Mouse (Mus musculus) Patski (cell line): Measurements from ENCODE around the gene Ttc1. TPM values are rescaled to one million over a fixed set of nuclear protein-coding genes. Genes with fewer than 3 reads are reported as not detected.
A peak's percentile ranks its signal among the peaks of the same experiment; 100 is the strongest.

ENCODE experiments used
- ATAC-seq: fragments of 100-300 bp; one replicate; pipeline ENCODE4 v1.8.0; 2021
- CTCF ChIA-PET: fragments of 350-600 bp; sonication (Branson Sonifier 250); formaldehyde crosslinking; loops from one replicate; lab custom pipeline; 2022; ENCODE audit warnings: inconsistent platforms; lab: Charles Lee
- POLR2A ChIA-PET: fragments of 350-600 bp; sonication (Branson Sonifier 250); formaldehyde crosslinking; loops from one replicate; lab custom pipeline; 2022; ENCODE audit warnings: antibody characterized with exemption, inconsistent platforms; lab: Charles Lee
- DNase-seq: peaks from one replicate; pipeline ENCODE4 v3.0.0-alpha.2; 2011; ENCODE audit warnings: low read depth, low spot score
- H3K27me3 ChIP-seq: fragments of 371-371 bp; one replicate; pipeline ENCODE4 v1.5.1; 2021
- CTCF ChIP-seq: fragments of 100-300 bp; IDR thresholded peaks from one replicate; pipeline ENCODE4 v1.5.1; 2021
- in situ Hi-C: fragments of 300-500 bp; cut with MboI; formaldehyde crosslinking; loops from 3 replicates; pipeline ENCODE4 v1.11.1; 2018; ENCODE audit warnings: low pct_unique_long_range_greater_than_20kb, mixed read lengths
- polyA plus RNA-seq: library from polyadenylated mRNA; unstranded; gene quantifications from one replicate; pipeline ENCODE4 v1.2.3, GENCODE M21; 2021

The Ttc1 gene
- polyA plus RNA-seq, 1 experiment from 2014 or later: 65.3 TPM

- DNase-seq (no peak), ATAC-seq (no peak)
- CTCF ChIA-PET: no interaction called here
- in situ Hi-C loops: no loop called here
- no peak for TF ChIP-seq CTCF
- POLR2A ChIA-PET: interaction anchor here (1.1 kb wide), 1 partner anchor 11 kb away, joined by 3 read pairs; no protein-coding TSS in a partner anchor
- no peaks in the 10 kb centered on the region for H3K27me3 ChIP-seq
Observed at GRCm38 (mm10) chr11:43708409-43708808, 39.4 kb downstream of the Ttc1 start.

- POLR2A ChIA-PET: interaction anchor here (0.5 kb wide), 1 partner anchor 21 kb away, joined by 3 read pairs; no protein-coding TSS in a partner anchor
- no peak for ATAC-seq
- no peak for DNase-seq
- in situ Hi-C loops: no loop called here
- no peaks in the 10 kb centered on the region for H3K27me3 ChIP-seq
- CTCF ChIA-PET: interaction anchor here (1.0 to 1.2 kb wide), 2 partner anchors 19 to 212 kb away, joined by 3 read pairs; no protein-coding TSS in a partner anchor
- TF ChIP-seq CTCF: no peak
Observed at GRCm38 (mm10) chr11:43705751-43706150, 42.1 kb downstream of the Ttc1 start.

- in situ Hi-C loops: no loop called here
Observed at GRCm38 (mm10) chr11:43703552-43703951, 44.3 kb downstream of the Ttc1 start.

DNA sequence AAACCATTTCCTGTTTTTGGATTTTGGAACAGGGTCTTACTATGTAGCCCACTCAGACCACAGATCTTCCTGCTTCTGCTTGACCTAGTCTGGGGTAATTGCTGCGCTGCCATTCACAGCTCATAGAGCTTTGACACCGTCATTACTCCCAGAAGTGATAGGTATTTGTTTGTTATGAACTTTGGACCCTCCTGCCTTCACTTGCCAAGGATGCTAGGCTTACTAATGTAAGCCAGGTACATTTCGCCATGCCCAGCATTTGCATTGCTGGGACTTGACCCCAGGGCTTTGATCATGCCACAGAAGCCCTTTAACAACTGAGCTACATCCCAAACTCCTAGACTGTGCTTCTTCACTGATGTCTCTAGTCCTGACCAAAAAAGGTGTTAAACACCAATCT lies 47.5 kb downstream of the Ttc1 start:
- ChIA-PET CTCF (interaction anchor here (2.4 to 4.2 kb wide), 3 partner anchors 10 to 14 kb away, joined by 11 to 21 read pairs (median 17); no protein-coding TSS in a partner anchor), POLR2A (no interaction called here)
- ATAC-seq (no peak), DNase-seq (no peak)
- TF ChIP-seq CTCF: no peak
- H3K27me3 ChIP-seq: no peaks in the 10 kb centered on the region
- in situ Hi-C loops: no loop called here

More at GRCm38 (mm10) chr11:43703552-43703951, 44.3 kb downstream of the Ttc1 start:
- DNase-seq (no peak), ATAC-seq (peak; percentile 57)
- ChIA-PET POLR2A (no interaction called here), CTCF (no interaction called here)
- no peak for TF ChIP-seq CTCF
- no peaks in the 10 kb centered on the region for H3K27me3 ChIP-seq

- TF ChIP-seq CTCF: no peak
- ChIA-PET CTCF (interaction anchor here (2.4 to 4.2 kb wide), 3 partner anchors 8 to 14 kb away, joined by 11 to 21 read pairs (median 17); no protein-coding TSS in a partner anchor), POLR2A (interaction anchor here (1.0 kb wide), 1 partner anchor 13 kb away, joined by 3 read pairs; no protein-coding TSS in a partner anchor)
- H3K27me3 ChIP-seq: no peaks in the 10 kb centered on the region
- ATAC-seq: no peak
- no peak for DNase-seq
- in situ Hi-C loops: no loop called here
Observed at GRCm38 (mm10) chr11:43698621-43699020, 49.2 kb downstream of the Ttc1 start.

- H3K27me3 ChIP-seq: no peaks in the 10 kb centered on the region
- no peak for TF ChIP-seq CTCF
- CTCF ChIA-PET: interaction anchor here (1.3 to 4.2 kb wide), 3 partner anchors 10 to 21 kb away, joined by 4 to 21 read pairs (median 17); no protein-coding TSS in a partner anchor
- in situ Hi-C loops: no loop called here
- no peak for DNase-seq
- ATAC-seq: no peak
- POLR2A ChIA-PET: interaction anchor here (0.9 to 1.7 kb wide), 2 partner anchors 9 to 11 kb away, joined by 3 to 5 read pairs; no protein-coding TSS in a partner anchor
Observed at GRCm38 (mm10) chr11:43696623-43697022, 51.2 kb downstream of the Ttc1 start.

DNA sequence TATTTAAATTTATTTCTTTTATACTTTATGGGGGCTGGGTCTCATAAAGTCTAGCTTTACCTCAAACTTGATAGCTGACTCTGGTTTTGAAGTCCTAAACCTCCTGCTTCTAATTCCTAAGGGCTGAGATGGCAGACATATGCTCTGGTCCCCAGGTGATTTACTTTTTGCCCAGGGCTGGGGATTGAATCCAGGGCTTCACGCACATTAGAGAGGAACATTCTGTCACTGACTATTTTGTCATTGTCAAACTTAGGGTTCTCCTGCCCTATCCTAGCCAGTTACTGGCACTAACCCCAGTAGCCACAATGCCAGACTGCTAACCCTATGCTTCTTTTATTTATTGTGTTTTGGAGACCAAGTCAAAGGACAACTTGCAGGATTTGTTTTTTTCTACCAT lies 59.0 kb downstream of the Ttc1 start:
- DNase-seq: no peak
- TF ChIP-seq CTCF: no peak
- H3K27me3 ChIP-seq: no peaks in the 10 kb centered on the region
- no peak for ATAC-seq
- ChIA-PET CTCF (no interaction called here), POLR2A (no interaction called here)
- in situ Hi-C loops: no loop called here

DNA sequence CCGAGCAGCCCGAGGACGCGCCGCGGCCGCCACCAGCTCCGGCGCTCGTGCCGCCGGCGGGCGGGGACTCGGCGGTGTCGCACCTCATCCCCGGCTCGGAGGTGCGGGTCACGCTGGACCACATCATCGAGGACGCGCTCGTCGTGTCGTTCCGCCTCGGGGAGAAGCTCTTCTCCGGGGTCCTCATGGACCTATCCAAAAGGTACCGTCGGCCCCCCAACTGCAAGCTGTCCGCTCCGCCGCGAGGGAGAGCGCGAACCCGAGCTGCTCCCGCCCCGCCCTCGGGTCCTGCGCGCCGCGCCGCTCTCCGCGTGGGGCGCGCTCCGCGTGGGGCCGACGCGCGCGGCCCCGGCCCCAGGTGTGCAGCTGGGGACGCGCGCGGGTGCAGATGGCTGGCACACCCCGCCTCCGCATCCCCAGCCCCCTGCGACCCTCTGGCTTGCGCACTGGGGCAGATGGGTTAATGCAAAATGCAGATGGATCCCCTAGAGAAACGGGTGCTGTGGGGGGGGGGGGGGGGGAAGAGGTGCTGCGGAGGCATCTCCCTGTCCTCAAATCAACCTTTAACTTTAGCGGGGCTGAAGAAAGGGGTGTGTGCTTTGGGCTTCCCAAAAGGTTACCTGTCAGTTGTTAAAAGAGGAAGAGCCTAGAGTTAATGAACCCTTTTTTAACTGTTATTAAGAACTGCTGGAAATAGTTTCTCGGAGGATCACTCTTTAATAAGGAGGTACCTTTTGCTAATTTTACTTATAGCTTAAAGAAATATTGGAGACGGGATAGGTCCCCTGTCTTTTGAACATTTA lies 65.2 kb downstream of the Ttc1 start:
- POLR2A ChIA-PET: interaction anchor here (0.7 to 1.1 kb wide), 3 partner anchors 39 to 72 kb away, joined by 3 read pairs; no protein-coding TSS in a partner anchor

DNA sequence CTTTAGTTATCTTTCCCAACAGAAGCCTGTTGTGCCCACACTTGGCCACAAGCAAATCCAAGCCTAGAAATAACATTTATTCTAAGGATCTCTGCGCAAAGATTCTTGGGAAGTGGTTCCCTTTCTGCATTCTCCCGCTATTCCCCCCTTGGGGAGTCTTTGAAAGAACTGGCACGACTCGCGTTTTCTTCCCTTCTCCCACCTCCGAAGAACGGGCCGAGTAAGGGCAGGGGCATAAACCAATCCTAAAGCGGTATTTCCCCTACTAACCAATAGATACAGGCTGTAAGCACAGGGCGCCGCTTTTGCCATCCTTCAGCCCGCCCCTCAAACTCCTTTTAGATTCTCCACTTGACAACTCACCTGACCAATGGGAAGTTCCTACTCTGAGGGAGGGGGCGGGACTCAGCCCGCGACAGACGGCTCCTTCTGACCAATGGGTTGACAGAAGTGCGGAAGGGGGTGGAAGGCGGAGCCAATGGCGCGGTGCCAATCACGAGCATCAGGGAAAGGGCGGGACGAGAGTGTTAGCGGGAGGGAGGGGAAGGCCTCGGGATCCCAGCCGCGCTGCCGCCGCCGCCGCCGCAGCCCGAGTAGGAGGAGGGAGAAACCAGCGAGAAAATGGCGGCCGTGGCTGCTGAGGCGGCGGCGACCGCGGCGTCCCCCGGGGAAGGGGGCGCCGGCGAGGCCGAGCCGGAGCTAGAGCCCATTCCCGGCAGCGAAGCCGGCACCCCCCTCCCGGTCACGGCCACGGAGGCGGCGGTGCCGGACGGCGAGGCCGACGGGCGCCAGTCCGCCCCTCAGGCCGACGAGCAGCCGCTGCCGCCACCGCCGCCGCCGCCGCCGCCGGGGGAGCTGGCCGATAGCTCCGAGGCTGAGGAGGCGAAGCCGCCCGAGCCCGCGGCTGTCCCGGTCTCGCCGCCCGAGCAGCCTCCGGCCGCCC lies 66.1 kb downstream of the Ttc1 start, which contains the start of gene Pwwp2a:
Gene Pwwp2a, plus strand, starts transcription at position 527 of the 943 bp plus-strand sequence.
- TF ChIP-seq CTCF: no peak
- H3K27me3 ChIP-seq: no peaks in the 10 kb centered on the region
- CTCF ChIA-PET: no interaction called here
- POLR2A ChIA-PET: interaction anchor here (0.7 to 1.1 kb wide), 3 partner anchors 38 to 71 kb away, joined by 3 read pairs; no protein-coding TSS in a partner anchor
- ATAC-seq: peak; percentile 98
- in situ Hi-C loops: no loop called here
- DNase-seq: peak; percentile 97

More for the DNA sequence above, 65.2 kb downstream of the Ttc1 start:
- no peaks in the 10 kb centered on the region for H3K27me3 ChIP-seq
- no peak for TF ChIP-seq CTCF
- CTCF ChIA-PET: interaction anchor here (0.6 kb wide), 1 partner anchor 187 kb away, joined by 3 read pairs; no protein-coding TSS in a partner anchor
- DNase-seq (no peak), ATAC-seq (peak; percentile 17)
- in situ Hi-C loops: no loop called here

Other genes starting within 250 kb of the Ttc1 start
- gene Ccnjl, start 219.2 kb downstream of the Ttc1 start, polyA plus RNA-seq: 17.8 TPM
- 1.8 TPM for gene 4933415A04Rik, start 161.0 kb downstream of the Ttc1 start, polyA plus RNA-seq
- gene Fabp6, start 146.5 kb downstream of the Ttc1 start, polyA plus RNA-seq: 0.27 TPM
- 28.9 TPM for gene Pwwp2a, start 66.0 kb downstream of the Ttc1 start, polyA plus RNA-seq
- gene Adra1b, start 153.2 kb upstream of the Ttc1 start, polyA plus RNA-seq: 3.7 TPM